Mouse (Mus musculus) small intestine, adult 2 months (tissue): ENCODE results near the gene Gsdme. TPM values are rescaled to one million over a fixed set of nuclear protein-coding genes. Genes with fewer than 3 reads are reported as not detected.

Experiments
- H3K27ac ChIP-seq: fragments of 200-500 bp; 2 replicates; pipeline ENCODE4 v1.5.1; 2012; ENCODE audit warnings: low read depth, low read length, control low read depth, inconsistent platforms; ENCODE audit not compliant: insufficient read depth
- H3K27me3 ChIP-seq: fragments of 200-500 bp; 2 replicates; pipeline ENCODE4 v1.6.1; 2012; ENCODE audit warnings: mild to moderate bottlenecking, moderate library complexity, low read length, inconsistent platforms; ENCODE audit not compliant: control insufficient read depth, insufficient read depth
- H3K36me3 ChIP-seq: fragments of 200-500 bp; 2 replicates; pipeline ENCODE4 v1.6.1; 2012; ENCODE audit warnings: mild to moderate bottlenecking, low read length, control low read depth, inconsistent platforms; ENCODE audit not compliant: control insufficient read depth, insufficient read depth
- H3K4me1 ChIP-seq: fragments of 200-500 bp; 2 replicates; pipeline ENCODE4 v1.6.1; 2012; ENCODE audit warnings: low read length, inconsistent platforms, mixed read lengths; ENCODE audit not compliant: control insufficient read depth, insufficient read depth, insufficient read length
- H3K4me3 ChIP-seq: fragments of 200-500 bp; 2 replicates; pipeline ENCODE4 v1.5.1; 2012; ENCODE audit warnings: low read depth, mild to moderate bottlenecking, control low read depth, inconsistent platforms, low read length, moderate library complexity
- CTCF ChIP-seq: fragments of 200-500 bp; IDR thresholded peaks from 2 replicates; pipeline ENCODE4 v1.5.1; 2012; ENCODE audit warnings: low read depth, mild to moderate bottlenecking, control low read depth, inconsistent platforms, low read length, moderate library complexity, mixed read lengths; ENCODE audit not compliant: insufficient replicate concordance, insufficient read length; ENCODE audit errors: extremely low read depth
- POLR2A ChIP-seq: fragments of 200-500 bp; IDR thresholded peaks from 2 replicates; pipeline ENCODE4 v1.6.1; 2012; ENCODE audit warnings: low read depth, mild to moderate bottlenecking, control low read depth, inconsistent platforms, low read length, moderate library complexity
- WGBS: fragments of 180-500 bp; shearing (Covaris S2); methylation state at CpG from one replicate; pipeline ENCODE4 v1.1.7; 2018; 5-methylcytosine and 5-hydroxymethylcytosine counted together
- polyA plus RNA-seq: library from polyadenylated mRNA; depleted of rRNA; stranded (reverse); fragments of >200 nt; gene quantifications from 2 replicates; pipeline ENCODE4 v1.2.3, GENCODE M21; 2012

Gene Gsdme
- polyA plus RNA-seq, 1 experiment: 27.8 TPM

- no peaks in the 10 kb centered on the region for H3K27me3 ChIP-seq
- no peak overlapping the region for H3K27ac ChIP-seq
- H3K36me3 ChIP-seq: peaks cover 8% of the 10 kb centered on the region; the same call in 1 of the 2 replicates
- H3K4me3 ChIP-seq: no peak overlapping the region
- TF ChIP-seq POLR2A: no peak
- TF ChIP-seq CTCF: no peak
- H3K4me1 ChIP-seq: no peaks in the 10 kb centered on the region
- 86% methylated on average over 3 of the region's 3 CpGs for WGBS
Observed at GRCm38 (mm10) chr6:50218628-50219027, 45.0 kb downstream of the Gsdme start.

- TF ChIP-seq CTCF: no peak
- no peak for TF ChIP-seq POLR2A
- Histone ChIP-seq H3K36me3 (peaks cover 8% of the 10 kb centered on the region; the same call in 1 of the 2 replicates), H3K4me1 (no peaks in the 10 kb centered on the region), H3K27ac (no peak overlapping the region), H3K27me3 (no peaks in the 10 kb centered on the region), H3K4me3 (no peak overlapping the region)
- 87% methylated on average over 4 of the region's 4 CpGs for WGBS
Observed at GRCm38 (mm10) chr6:50215986-50216385, 47.7 kb downstream of the Gsdme start.

GRCm38 (mm10) chr6:50215373-50215745 lies 48.3 kb downstream of the Gsdme start:
- Histone ChIP-seq H3K4me3 (no peak overlapping the region), H3K4me1 (no peaks in the 10 kb centered on the region), H3K36me3 (peaks cover 8% of the 10 kb centered on the region; the same call in 1 of the 2 replicates), H3K27me3 (no peaks in the 10 kb centered on the region), H3K27ac (no peak overlapping the region)
- no peak for TF ChIP-seq CTCF
- no peak for TF ChIP-seq POLR2A
- 82% methylated on average over 2 of the region's 2 CpGs for WGBS

GRCm38 (mm10) chr6:50214711-50215372 lies 48.8 kb downstream of the Gsdme start:
- TF ChIP-seq POLR2A (no peak), CTCF (no peak)
- no peaks in the 10 kb centered on the region for H3K4me1 ChIP-seq
- no peaks in the 10 kb centered on the region for H3K27me3 ChIP-seq
- 33% methylated on average over 2 of the region's 2 CpGs for WGBS
- H3K36me3 ChIP-seq: peaks cover 8% of the 10 kb centered on the region; the same call in 1 of the 2 replicates
- no peak overlapping the region for H3K27ac ChIP-seq
- H3K4me3 ChIP-seq: no peak overlapping the region

- 93% methylated on average over 4 of the region's 4 CpGs for WGBS
Observed at GRCm38 (mm10) chr6:50205093-50205492, 58.6 kb downstream of the Gsdme start.

GRCm38 (mm10) chr6:50204356-50204755 lies 59.3 kb downstream of the Gsdme start:
- Histone ChIP-seq H3K27me3 (no peaks in the 10 kb centered on the region), H3K4me3 (no peak overlapping the region), H3K27ac (no peak overlapping the region), H3K4me1 (no peaks in the 10 kb centered on the region), H3K36me3 (peaks cover 4% of the 10 kb centered on the region; the same call in 1 of the 2 replicates)
- TF ChIP-seq CTCF (no peak), POLR2A (no peak)
- WGBS: 93% methylated on average over 4 of the region's 4 CpGs

More at GRCm38 (mm10) chr6:50205093-50205492, 58.6 kb downstream of the Gsdme start:
- TF ChIP-seq CTCF (no peak), POLR2A (no peak)
- no peaks in the 10 kb centered on the region for H3K4me1 ChIP-seq
- H3K4me3 ChIP-seq: no peak overlapping the region
- no peak overlapping the region for H3K27ac ChIP-seq
- no peaks in the 10 kb centered on the region for H3K27me3 ChIP-seq
- peaks cover 4% of the 10 kb centered on the region; the same call in 1 of the 2 replicates for H3K36me3 ChIP-seq

GRCm38 (mm10) chr6:50193851-50194250 lies 69.8 kb downstream of the Gsdme start:
- no peak for TF ChIP-seq POLR2A
- TF ChIP-seq CTCF: no peak
- Histone ChIP-seq H3K27me3 (no peaks in the 10 kb centered on the region), H3K4me3 (no peak overlapping the region), H3K4me1 (no peaks in the 10 kb centered on the region), H3K27ac (no peak overlapping the region), H3K36me3 (peaks cover 16% of the 10 kb centered on the region; the same call in 1 of the 2 replicates)
- 64% methylated on average over 5 of the region's 5 CpGs for WGBS
